Mouse (Mus musculus): ENCODE measurements around the gene Lrrc4. TPM values are rescaled to one million over a fixed set of nuclear protein-coding genes. Genes with fewer than 3 reads are reported as not detected.

The Lrrc4 gene
- polyA plus RNA-seq, 1 experiment: not detected

GRCm38 (mm10) chr6:28857198-28858180 lies 25.9 kb upstream of the Lrrc4 start:
- Histone ChIP-seq H3K27ac (ENCODE audit: insufficient read depth, low read depth, low read length) (no peak overlapping the region), H3K4me3 (ENCODE audit: insufficient read depth, low read depth, low read length) (no peak overlapping the region), H3K4me1 (ENCODE audit: control insufficient read depth, insufficient read depth, low read length) (peaks cover 13% of the 10 kb centered on the region)
- TF ChIP-seq CTCF (IDR thresholded peaks at IDR 0.05; ENCODE audit: insufficient read depth, low read depth, low read length) (no peak), POLR2A (IDR thresholded peaks at IDR 0.05; ENCODE audit: insufficient read depth, low read depth, low read length) (no peak)
- WGBS: 73% methylated on average over 2 of the region's 2 CpGs

- Histone ChIP-seq H3K27ac (ENCODE audit: insufficient read depth, low read depth, low read length) (no peak overlapping the region), H3K4me1 (ENCODE audit: control insufficient read depth, insufficient read depth, low read length) (peaks cover 9% of the 10 kb centered on the region), H3K4me3 (ENCODE audit: insufficient read depth, low read depth, low read length) (no peak overlapping the region)
- 92% methylated on average over 4 of the region's 4 CpGs for WGBS
- TF ChIP-seq CTCF (IDR thresholded peaks at IDR 0.05; ENCODE audit: insufficient read depth, low read depth, low read length): no peak
- no peak for TF ChIP-seq POLR2A (IDR thresholded peaks at IDR 0.05; ENCODE audit: insufficient read depth, low read depth, low read length)
These were observed 25.2 kb upstream of the Lrrc4 start for GRCm38 (mm10) chr6:28856789-28857188.

GRCm38 (mm10) chr6:28855442-28855841 lies 23.9 kb upstream of the Lrrc4 start:
- TF ChIP-seq POLR2A (IDR thresholded peaks at IDR 0.05; ENCODE audit: insufficient read depth, low read depth, low read length) (no peak), CTCF (IDR thresholded peaks at IDR 0.05; ENCODE audit: insufficient read depth, low read depth, low read length) (no peak)
- WGBS: 75% methylated on average over 3 of the region's 3 CpGs
- Histone ChIP-seq H3K4me3 (ENCODE audit: insufficient read depth, low read depth, low read length) (no peak overlapping the region), H3K27ac (ENCODE audit: insufficient read depth, low read depth, low read length) (no peak overlapping the region), H3K4me1 (ENCODE audit: control insufficient read depth, insufficient read depth, low read length) (peaks cover 9% of the 10 kb centered on the region)

GRCm38 (mm10) chr6:28854598-28854997 lies 23.1 kb upstream of the Lrrc4 start:
- 80% methylated on average over 8 of the region's 8 CpGs for WGBS
- no peak overlapping the region for H3K4me3 ChIP-seq (ENCODE audit: insufficient read depth, low read depth, low read length)
- H3K27ac ChIP-seq (ENCODE audit: insufficient read depth, low read depth, low read length): no peak overlapping the region
- TF ChIP-seq POLR2A (IDR thresholded peaks at IDR 0.05; ENCODE audit: insufficient read depth, low read depth, low read length): no peak
- TF ChIP-seq CTCF (IDR thresholded peaks at IDR 0.05; ENCODE audit: insufficient read depth, low read depth, low read length): no peak
- peaks cover 9% of the 10 kb centered on the region for H3K4me1 ChIP-seq (ENCODE audit: control insufficient read depth, insufficient read depth, low read length)

GRCm38 (mm10) chr6:28853654-28854053 lies 22.1 kb upstream of the Lrrc4 start:
- Histone ChIP-seq H3K27ac (ENCODE audit: insufficient read depth, low read depth, low read length) (no peak overlapping the region), H3K4me3 (ENCODE audit: insufficient read depth, low read depth, low read length) (no peak overlapping the region), H3K4me1 (ENCODE audit: control insufficient read depth, insufficient read depth, low read length) (peaks cover 9% of the 10 kb centered on the region)
- TF ChIP-seq CTCF (IDR thresholded peaks at IDR 0.05; ENCODE audit: insufficient read depth, low read depth, low read length) (no peak), POLR2A (IDR thresholded peaks at IDR 0.05; ENCODE audit: insufficient read depth, low read depth, low read length) (no peak)
- 75% methylated on average over 2 of the region's 2 CpGs for WGBS

GRCm38 (mm10) chr6:28853164-28853563 lies 21.6 kb upstream of the Lrrc4 start:
- H3K27ac ChIP-seq (ENCODE audit: insufficient read depth, low read depth, low read length): no peak overlapping the region

GRCm38 (mm10) chr6:28852342-28852741 lies 20.8 kb upstream of the Lrrc4 start:
- no peak overlapping the region for H3K4me3 ChIP-seq (ENCODE audit: insufficient read depth, low read depth, low read length)
- TF ChIP-seq CTCF (IDR thresholded peaks at IDR 0.05; ENCODE audit: insufficient read depth, low read depth, low read length) (no peak), POLR2A (IDR thresholded peaks at IDR 0.05; ENCODE audit: insufficient read depth, low read depth, low read length) (no peak)
- H3K4me1 ChIP-seq (ENCODE audit: control insufficient read depth, insufficient read depth, low read length): peaks cover 13% of the 10 kb centered on the region
- 83% methylated on average over 7 of the region's 7 CpGs for WGBS
- no peak overlapping the region for H3K27ac ChIP-seq (ENCODE audit: insufficient read depth, low read depth, low read length)

More at GRCm38 (mm10) chr6:28853164-28853563, 21.6 kb upstream of the Lrrc4 start:
- 57% methylated on average over 3 of the region's 3 CpGs for WGBS
- Histone ChIP-seq H3K4me3 (ENCODE audit: insufficient read depth, low read depth, low read length) (no peak overlapping the region), H3K4me1 (ENCODE audit: control insufficient read depth, insufficient read depth, low read length) (peaks cover 9% of the 10 kb centered on the region)
- TF ChIP-seq CTCF (IDR thresholded peaks at IDR 0.05; ENCODE audit: insufficient read depth, low read depth, low read length) (no peak), POLR2A (IDR thresholded peaks at IDR 0.05; ENCODE audit: insufficient read depth, low read depth, low read length) (no peak)

- peaks cover 14% of the 10 kb centered on the region for H3K4me1 ChIP-seq (ENCODE audit: control insufficient read depth, insufficient read depth, low read length)
- 95% methylated on average over 9 of the region's 9 CpGs for WGBS
- H3K27ac ChIP-seq (ENCODE audit: insufficient read depth, low read depth, low read length): no peak overlapping the region
- TF ChIP-seq CTCF (IDR thresholded peaks at IDR 0.05; ENCODE audit: insufficient read depth, low read depth, low read length): no peak
- TF ChIP-seq POLR2A (IDR thresholded peaks at IDR 0.05; ENCODE audit: insufficient read depth, low read depth, low read length): no peak
- H3K4me3 ChIP-seq (ENCODE audit: insufficient read depth, low read depth, low read length): no peak overlapping the region
These were observed 18.9 kb upstream of the Lrrc4 start for GRCm38 (mm10) chr6:28850326-28850900.

GRCm38 (mm10) chr6:28849317-28849716 lies 17.8 kb upstream of the Lrrc4 start:
- no peak overlapping the region for H3K4me3 ChIP-seq (ENCODE audit: insufficient read depth, low read depth, low read length)
- 56% methylated on average over 3 of the region's 3 CpGs for WGBS
- H3K4me1 ChIP-seq (ENCODE audit: control insufficient read depth, insufficient read depth, low read length): peaks cover 14% of the 10 kb centered on the region
- no peak for TF ChIP-seq CTCF (IDR thresholded peaks at IDR 0.05; ENCODE audit: insufficient read depth, low read depth, low read length)
- TF ChIP-seq POLR2A (IDR thresholded peaks at IDR 0.05; ENCODE audit: insufficient read depth, low read depth, low read length): no peak
- H3K27ac ChIP-seq (ENCODE audit: insufficient read depth, low read depth, low read length): no peak overlapping the region
